Mouse (Mus musculus) heart, embryonic 14.5 days (tissue): ENCODE measurements at regions not wholly inside any gene's neighbourhood (a gene's known extent, or its start where the extent isn't known, plus 50 kb on each side); places are given as distances from the start of the nearest gene placed in this dataset.

Experiments
- ATAC-seq: fragments of 200-750 bp; cut with Nextera tagmentation; 2 replicates; pipeline ENCODE4 v1.8.0; 2017; ENCODE audit warnings: low read depth, moderate TSS enrichment; ENCODE audit not compliant: insufficient number of reproducible peaks, insufficient read depth, low FRiP score
- H3K27ac ChIP-seq, 2 experiments: fragments of 200-500 bp in 1 of 2; fragments of 300-500 bp in 1 of 2; sonication (generic) in 1 of 2; replicated peaks in 1 of 2; 2 replicates each; pipeline ENCODE4 v1.5.1; 2012 to 2014; ENCODE audit warnings: low read depth in 2 of 2, low read length in 2 of 2, control low read depth in 1 of 2, mild to moderate bottlenecking in 1 of 2, mixed read lengths in 1 of 2; ENCODE audit not compliant: control insufficient read depth in 1 of 2, insufficient read depth in 1 of 2
- H3K27me3 ChIP-seq: fragments of 300-500 bp; sonication (generic); 2 replicates; pipeline ENCODE4 v1.6.1; 2014; ENCODE audit warnings: mild to moderate bottlenecking, low read length, control low read depth; ENCODE audit not compliant: control insufficient read depth, insufficient read depth
- H3K36me3 ChIP-seq: fragments of 300-500 bp; sonication (generic); 2 replicates; pipeline ENCODE4 v1.6.1; 2014; ENCODE audit warnings: mild to moderate bottlenecking, control low read depth, low read length, mixed read lengths; ENCODE audit not compliant: control insufficient read depth, insufficient read depth
- H3K4me1 ChIP-seq, 2 experiments: fragments of 200-500 bp in 1 of 2; fragments of 300-500 bp in 1 of 2; sonication (generic) in 1 of 2; 2 replicates each; pipeline ENCODE4 v1.6.1; 2012 to 2014; ENCODE audit warnings: low read length in 2 of 2, control low read depth in 1 of 2, mixed read lengths in 1 of 2; ENCODE audit not compliant: control insufficient read depth in 2 of 2, insufficient read depth in 2 of 2
- H3K4me2 ChIP-seq: fragments of 300-500 bp; sonication (generic); 2 replicates; pipeline ENCODE4 v1.6.1; 2014; ENCODE audit warnings: mild to moderate bottlenecking, low read length
- H3K4me3 ChIP-seq, 2 experiments: fragments of 200-500 bp in 1 of 2; fragments of 300-500 bp in 1 of 2; sonication (generic) in 1 of 2; 2 replicates each; pipeline ENCODE4 v1.5.1; 2012 to 2014; ENCODE audit warnings: low read length in 2 of 2, mild to moderate bottlenecking in 2 of 2, control low read depth in 1 of 2, low read depth in 1 of 2, moderate library complexity in 1 of 2; ENCODE audit not compliant: control insufficient read depth in 1 of 2, insufficient read depth in 1 of 2
- H3K9ac ChIP-seq: fragments of 300-500 bp; sonication (generic); 2 replicates; pipeline ENCODE4 v1.6.1; 2014; ENCODE audit warnings: mild to moderate bottlenecking, low read length
- H3K9me3 ChIP-seq: fragments of 300-500 bp; sonication (generic); 2 replicates; pipeline ENCODE4 v1.6.1; 2016; ENCODE audit warnings: low read length, control low read depth; ENCODE audit not compliant: control insufficient read depth
- WGBS: fragments of 180-500 bp; shearing (Covaris S2); extraction: QIAGEN DNeasy Blood & Tissue Kit; methylation state at CpG from one replicate; pipeline ENCODE4 v1.1.7; 2014; 5-methylcytosine and 5-hydroxymethylcytosine counted together

DNA sequence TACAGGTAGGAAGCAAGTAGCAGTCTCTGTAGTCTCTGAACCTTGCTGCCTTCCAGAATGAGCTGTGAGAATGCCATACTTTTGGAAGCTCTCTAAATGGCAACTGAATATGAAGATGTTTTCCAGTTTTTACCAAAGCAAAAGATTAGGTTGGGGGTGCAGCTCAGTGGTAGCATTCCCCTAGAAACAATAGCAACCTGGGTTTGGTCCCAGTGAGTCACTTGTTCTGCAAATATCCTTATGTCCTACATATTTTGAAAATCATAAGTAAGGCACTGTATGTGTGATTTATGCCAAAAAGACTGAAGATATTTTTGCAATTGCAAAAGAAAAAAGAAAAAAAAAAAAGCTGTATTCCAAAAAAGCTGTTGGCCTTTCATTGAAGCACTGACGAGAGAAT is 118.6 kb upstream of the Car8 start:
- Histone ChIP-seq H3K27ac (no peak overlapping the region), H3K4me2 (no peak overlapping the region), H3K9ac (no peak overlapping the region), H3K4me1 (no peaks in the 10 kb centered on the region), H3K9me3 (no peaks in the 10 kb centered on the region), H3K27me3 (no peaks in the 10 kb centered on the region), H3K4me3 (no peak overlapping the region), H3K36me3 (no peaks in the 10 kb centered on the region)
- 74% methylated on average over 1 of the region's 1 CpGs for WGBS
- ATAC-seq, result no peak

DNA sequence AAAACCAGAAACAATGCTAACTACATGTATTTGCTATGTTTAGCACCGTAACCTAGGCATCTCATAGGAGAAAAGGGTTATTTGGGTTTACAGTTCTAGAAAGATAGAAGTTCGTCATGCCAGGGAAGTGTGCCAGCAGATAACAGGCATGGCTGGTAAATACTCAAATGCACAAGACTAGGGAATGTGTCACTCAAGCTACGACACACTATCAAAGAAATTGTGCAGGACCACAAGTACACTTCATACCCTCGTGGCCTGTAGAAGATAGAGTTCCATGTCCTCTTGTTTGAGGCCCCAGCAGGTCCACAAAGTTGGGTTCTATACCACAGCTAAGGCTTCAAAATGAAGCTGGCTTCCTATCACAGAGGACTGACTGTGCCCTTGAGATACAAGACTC is 103.1 kb upstream of the Car8 start:
- no peaks in the 10 kb centered on the region for H3K36me3 ChIP-seq
- no peak overlapping the region for H3K27ac ChIP-seq
- H3K4me3 ChIP-seq, result no peak overlapping the region
- no peaks in the 10 kb centered on the region for H3K9me3 ChIP-seq
- H3K9ac ChIP-seq, result no peak overlapping the region
- peaks cover 0 to 9% of the 10 kb centered on the region in 2 experiments; a peak in 1 of 4 replicates for H3K4me1 ChIP-seq
- H3K4me2 ChIP-seq, result no peak overlapping the region
- H3K27me3 ChIP-seq, result no peaks in the 10 kb centered on the region
- WGBS, result 23% methylated on average over 4 of the region's 4 CpGs
- no peak for ATAC-seq

- Histone ChIP-seq H3K27ac (no peak overlapping the region), H3K9me3 (no peaks in the 10 kb centered on the region), H3K4me3 (no peak overlapping the region), H3K9ac (no peak overlapping the region), H3K36me3 (no peaks in the 10 kb centered on the region), H3K4me1 (no peaks in the 10 kb centered on the region), H3K27me3 (no peaks in the 10 kb centered on the region), H3K4me2 (no peak overlapping the region)
- WGBS, result 81% methylated on average over 10 of the region's 10 CpGs
- ATAC-seq, result no peak
These were observed 70.6 kb upstream of the Car8 start for GRCm38 (mm10) chr4:8309241-8309987.

GRCm38 (mm10) chr4:8292563-8292962 is 53.7 kb upstream of the Car8 start:
- Histone ChIP-seq H3K36me3 (no peaks in the 10 kb centered on the region), H3K4me1 (no peaks in the 10 kb centered on the region), H3K9ac (no peak overlapping the region), H3K27ac (no peak overlapping the region), H3K4me2 (no peak overlapping the region), H3K27me3 (no peaks in the 10 kb centered on the region), H3K4me3 (no peak overlapping the region), H3K9me3 (no peaks in the 10 kb centered on the region)
- WGBS, result 89% methylated on average over 1 of the region's 1 CpGs
- ATAC-seq, result no peak

- Histone ChIP-seq H3K9me3 (no peaks in the 10 kb centered on the region), H3K4me2 (no peak overlapping the region), H3K36me3 (no peaks in the 10 kb centered on the region), H3K9ac (no peak overlapping the region), H3K4me1 (no peaks in the 10 kb centered on the region), H3K27me3 (no peaks in the 10 kb centered on the region), H3K27ac (no peak overlapping the region), H3K4me3 (no peak overlapping the region)
- ATAC-seq, result no peak
- WGBS, result 69% methylated on average over 11 of the region's 11 CpGs
These were observed 53.0 kb upstream of the Car8 start for GRCm38 (mm10) chr4:8291528-8292492.

DNA sequence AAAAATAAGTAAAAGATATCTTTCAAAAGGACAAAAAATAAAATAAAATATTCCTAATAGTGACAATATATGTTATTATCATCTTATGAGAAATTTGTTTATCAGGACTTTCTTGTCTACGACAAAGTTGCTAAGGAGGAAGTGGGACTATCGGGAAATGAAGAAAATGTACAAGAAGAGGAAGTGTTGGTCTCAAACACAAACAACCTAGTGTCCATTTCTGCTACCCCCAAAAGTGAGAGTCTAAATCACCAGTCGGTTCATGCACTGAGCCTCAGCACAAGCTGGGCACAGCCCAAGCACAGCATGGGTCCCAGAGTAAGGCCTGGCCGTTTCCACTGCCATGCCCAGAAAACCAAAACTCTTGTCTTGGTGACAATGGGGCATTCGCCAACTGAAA is 51.1 kb upstream of the Car8 start:
- H3K4me1 ChIP-seq, result no peaks in the 10 kb centered on the region
- 69% methylated on average over 5 of the region's 5 CpGs for WGBS
- H3K9me3 ChIP-seq, result no peaks in the 10 kb centered on the region
- H3K9ac ChIP-seq, result no peak overlapping the region
- no peak overlapping the region for H3K27ac ChIP-seq
- no peak for ATAC-seq
- H3K27me3 ChIP-seq, result no peaks in the 10 kb centered on the region
- H3K4me2 ChIP-seq, result no peak overlapping the region
- H3K36me3 ChIP-seq, result no peaks in the 10 kb centered on the region
- H3K4me3 ChIP-seq, result no peak overlapping the region
